Mouse (Mus musculus) thymus, adult 2 months (tissue): ENCODE data around the gene Erv3.

ENCODE experiments used
- CTCF ChIP-seq: fragments of 200-500 bp; IDR thresholded peaks from 2 replicates; pipeline ENCODE4 v1.5.1; 2012; ENCODE audit warnings: mild to moderate bottlenecking, control low read depth, low read length, moderate library complexity, borderline replicate concordance; ENCODE audit not compliant: control insufficient read depth, poor library complexity, insufficient read depth; ENCODE audit errors: extremely low read depth
- POLR2A ChIP-seq: fragments of 200-500 bp; IDR thresholded peaks from 2 replicates; pipeline ENCODE4 v1.6.1; 2012; ENCODE audit warnings: mild to moderate bottlenecking, low read length, control low read depth, moderate library complexity; ENCODE audit not compliant: control insufficient read depth, poor library complexity, insufficient read depth; ENCODE audit errors: extremely low read depth

DNA sequence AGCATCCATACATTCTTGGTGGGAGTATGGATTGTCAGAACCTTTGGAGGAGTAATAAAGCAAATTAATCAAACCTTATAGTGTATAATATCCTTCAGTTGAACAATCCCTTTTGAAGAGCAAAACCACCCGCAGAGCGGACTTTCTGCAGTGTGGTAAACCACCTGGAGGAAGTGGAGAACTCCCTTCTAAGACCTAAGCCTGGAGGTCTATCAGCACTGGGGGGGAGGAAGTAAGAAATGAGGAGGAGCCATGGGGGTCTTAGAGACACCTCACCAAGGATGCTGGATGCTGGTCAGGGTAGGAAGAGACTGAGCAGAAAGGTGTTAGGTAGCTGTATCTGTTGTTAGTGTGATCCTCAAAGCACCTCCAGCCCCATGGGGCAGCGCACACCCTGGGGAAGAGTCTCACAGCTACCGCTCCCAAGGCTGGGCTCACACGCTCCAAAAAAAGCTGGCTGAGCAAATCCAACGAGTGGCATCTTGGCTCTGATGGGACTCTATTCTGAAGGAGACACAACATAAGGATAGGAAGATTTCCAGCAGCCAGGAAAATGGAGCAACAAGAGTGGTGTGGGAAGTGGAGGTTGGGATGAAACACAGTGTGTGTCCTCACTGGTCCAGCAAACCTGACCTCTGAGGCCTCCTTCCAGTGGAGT, 27.1 kb upstream of the Erv3 start:
- TF ChIP-seq CTCF (no peak), POLR2A (no peak)
